Mouse (Mus musculus) liver, embryonic 16.5 days (tissue): ENCODE measurements around the gene Phlpp1. TPM values are rescaled to one million over a fixed set of nuclear protein-coding genes. Genes with fewer than 3 reads are reported as not detected.

Experiments used
- ATAC-seq: fragments of 200-750 bp; cut with Nextera tagmentation; 2 replicates; pipeline ENCODE4 v1.8.0; 2017; ENCODE audit warnings: low read depth, mild to moderate bottlenecking, moderate number of reproducible peaks, moderate library complexity
- H3K27ac ChIP-seq: fragments of 300-500 bp; sonication (generic); 2 replicates; pipeline ENCODE4 v1.5.1; 2014; ENCODE audit warnings: mild to moderate bottlenecking, low read length
- H3K27me3 ChIP-seq: fragments of 300-500 bp; sonication (generic); 2 replicates; pipeline ENCODE4 v1.6.1; 2014; ENCODE audit warnings: low read depth, low read length, mixed read lengths; ENCODE audit not compliant: control insufficient read depth, insufficient read depth
- H3K36me3 ChIP-seq: fragments of 300-500 bp; sonication (generic); 2 replicates; pipeline ENCODE4 v1.6.1; 2014; ENCODE audit warnings: mild to moderate bottlenecking; ENCODE audit not compliant: control insufficient read depth, insufficient read depth
- H3K4me1 ChIP-seq: fragments of 300-500 bp; sonication (generic); 2 replicates; pipeline ENCODE4 v1.6.1; 2014; ENCODE audit warnings: low read depth, low read length, mixed read lengths; ENCODE audit not compliant: control insufficient read depth
- H3K4me2 ChIP-seq: fragments of 300-500 bp; sonication (generic); 2 replicates; pipeline ENCODE4 v1.6.1; 2014; ENCODE audit warnings: low read depth, low read length, mixed read lengths
- H3K4me3 ChIP-seq: fragments of 300-500 bp; sonication (generic); 2 replicates; pipeline ENCODE4 v1.5.1; 2014; ENCODE audit warnings: low read depth, mild to moderate bottlenecking, low read length
- H3K9ac ChIP-seq: fragments of 300-500 bp; sonication (generic); 2 replicates; pipeline ENCODE4 v1.6.1; 2014; ENCODE audit warnings: low read depth, low read length
- H3K9me3 ChIP-seq: fragments of 300-500 bp; sonication (generic); replicated peaks from 2 replicates; pipeline ENCODE4 v1.6.1; 2016; ENCODE audit warnings: low read length; ENCODE audit not compliant: control insufficient read depth
- WGBS: fragments of 180-500 bp; shearing (Covaris S2); extraction: QIAGEN DNeasy Blood & Tissue Kit; methylation state at CpG from one replicate; pipeline ENCODE4 v1.1.7; 2014; ENCODE audit not compliant: insufficient replicate concordance; 5-methylcytosine and 5-hydroxymethylcytosine counted together
- polyA plus RNA-seq: library from polyadenylated mRNA; unstranded; fragments of >200 nt; fragmentation: Nextera tagmentation; extraction: Ambion mirVana; gene quantifications from 2 replicates; pipeline ENCODE4 v1.2.1, GENCODE M21; 2015

The Phlpp1 gene
- polyA plus RNA-seq, 1 experiment from 2014 or later, result 0.94 TPM

GRCm38 (mm10) chr1:106220431-106220830, 48.9 kb downstream of the Phlpp1 start:
- Histone ChIP-seq H3K4me1 (no peaks in the 10 kb centered on the region), H3K9me3 (no peaks in the 10 kb centered on the region), H3K9ac (no peak overlapping the region), H3K27ac (no peak overlapping the region), H3K4me3 (no peak overlapping the region), H3K36me3 (no peaks in the 10 kb centered on the region), H3K27me3 (no peaks in the 10 kb centered on the region), H3K4me2 (no peak overlapping the region)
- WGBS, result 60% methylated on average over 6 of the region's 6 CpGs
- no peak for ATAC-seq

GRCm38 (mm10) chr1:106221371-106221770, 49.8 kb downstream of the Phlpp1 start:
- Histone ChIP-seq H3K27me3 (no peaks in the 10 kb centered on the region), H3K9me3 (no peaks in the 10 kb centered on the region), H3K4me2 (no peak overlapping the region), H3K4me1 (no peaks in the 10 kb centered on the region), H3K4me3 (no peak overlapping the region), H3K36me3 (no peaks in the 10 kb centered on the region), H3K27ac (no peak overlapping the region), H3K9ac (no peak overlapping the region)
- WGBS, result 68% methylated on average over 1 of the region's 1 CpGs
- ATAC-seq, result no peak

- WGBS, result 71% methylated on average over 2 of the region's 2 CpGs
- ATAC-seq, result no peak
- no peaks in the 10 kb centered on the region for H3K27me3 ChIP-seq
- H3K4me2 ChIP-seq, result no peak overlapping the region
- H3K9ac ChIP-seq, result no peak overlapping the region
- H3K36me3 ChIP-seq, result no peaks in the 10 kb centered on the region
- H3K4me3 ChIP-seq, result no peak overlapping the region
- H3K9me3 ChIP-seq, result no peaks in the 10 kb centered on the region
- no peaks in the 10 kb centered on the region for H3K4me1 ChIP-seq
- no peak overlapping the region for H3K27ac ChIP-seq
Measured at GRCm38 (mm10) chr1:106221964-106222363, 50.4 kb downstream of the Phlpp1 start.

- 70% methylated on average over 7 of the region's 7 CpGs for WGBS
- Histone ChIP-seq H3K9me3 (no peaks in the 10 kb centered on the region), H3K9ac (no peak overlapping the region), H3K36me3 (no peaks in the 10 kb centered on the region), H3K27me3 (no peaks in the 10 kb centered on the region), H3K4me1 (no peaks in the 10 kb centered on the region), H3K4me3 (no peak overlapping the region), H3K4me2 (no peak overlapping the region), H3K27ac (no peak overlapping the region)
- ATAC-seq, result no peak
Measured at GRCm38 (mm10) chr1:106226613-106227012, 55.1 kb downstream of the Phlpp1 start.

GRCm38 (mm10) chr1:106230313-106230712, 58.8 kb downstream of the Phlpp1 start:
- H3K4me2 ChIP-seq, result no peak overlapping the region
- ATAC-seq, result no peak
- no peaks in the 10 kb centered on the region for H3K27me3 ChIP-seq
- H3K36me3 ChIP-seq, result no peaks in the 10 kb centered on the region
- H3K4me3 ChIP-seq, result no peak overlapping the region
- WGBS, result 57% methylated on average over 3 of the region's 3 CpGs
- H3K27ac ChIP-seq, result no peak overlapping the region
- no peaks in the 10 kb centered on the region for H3K9me3 ChIP-seq
- H3K4me1 ChIP-seq, result no peaks in the 10 kb centered on the region
- H3K9ac ChIP-seq, result no peak overlapping the region

- no peaks in the 10 kb centered on the region for H3K27me3 ChIP-seq
- no peak overlapping the region for H3K4me2 ChIP-seq
- no peaks in the 10 kb centered on the region for H3K4me1 ChIP-seq
- WGBS, result 49% methylated on average over 5 of the region's 5 CpGs
- H3K4me3 ChIP-seq, result no peak overlapping the region
- no peak overlapping the region for H3K27ac ChIP-seq
- no peaks in the 10 kb centered on the region for H3K9me3 ChIP-seq
- no peak for ATAC-seq
- H3K9ac ChIP-seq, result no peak overlapping the region
- H3K36me3 ChIP-seq, result no peaks in the 10 kb centered on the region
Measured at GRCm38 (mm10) chr1:106231345-106231744, 59.8 kb downstream of the Phlpp1 start.

- 67% methylated on average over 3 of the region's 3 CpGs for WGBS
Measured at GRCm38 (mm10) chr1:106231805-106232459, 60.4 kb downstream of the Phlpp1 start.

GRCm38 (mm10) chr1:106232460-106232850, 60.9 kb downstream of the Phlpp1 start:
- Histone ChIP-seq H3K36me3 (no peaks in the 10 kb centered on the region), H3K27me3 (no peaks in the 10 kb centered on the region), H3K9me3 (no peaks in the 10 kb centered on the region), H3K4me1 (no peaks in the 10 kb centered on the region), H3K9ac (no peak overlapping the region), H3K27ac (no peak overlapping the region), H3K4me2 (no peak overlapping the region), H3K4me3 (no peak overlapping the region)
- no peak for ATAC-seq
- 77% methylated on average over 4 of the region's 4 CpGs for WGBS

More at GRCm38 (mm10) chr1:106231805-106232459, 60.4 kb downstream of the Phlpp1 start:
- no peak overlapping the region for H3K4me3 ChIP-seq
- H3K9ac ChIP-seq, result no peak overlapping the region
- no peak for ATAC-seq
- no peaks in the 10 kb centered on the region for H3K9me3 ChIP-seq
- H3K4me2 ChIP-seq, result no peak overlapping the region
- no peaks in the 10 kb centered on the region for H3K36me3 ChIP-seq
- no peak overlapping the region for H3K27ac ChIP-seq
- no peaks in the 10 kb centered on the region for H3K27me3 ChIP-seq
- H3K4me1 ChIP-seq, result no peaks in the 10 kb centered on the region

GRCm38 (mm10) chr1:106236986-106237385, 65.4 kb downstream of the Phlpp1 start:
- H3K4me1 ChIP-seq, result no peaks in the 10 kb centered on the region
- no peaks in the 10 kb centered on the region for H3K27me3 ChIP-seq
- no peak overlapping the region for H3K9ac ChIP-seq
- no peaks in the 10 kb centered on the region for H3K36me3 ChIP-seq
- no peak overlapping the region for H3K4me2 ChIP-seq
- ATAC-seq, result no peak
- no peak overlapping the region for H3K4me3 ChIP-seq
- H3K27ac ChIP-seq, result no peak overlapping the region
- H3K9me3 ChIP-seq, result no peaks in the 10 kb centered on the region
